In genomic region chr5:81590005-81590694, GRCm38 (mm10) we compare ENCODE assay signal across 26 mouse cellular contexts.
"Had no signal": no experiment of that assay in that cellular context is flagged by ENCODE, and none has a peak within 500 bp of the region (broad histone marks: within the 10 kb centered on the region; RNA-seq: fewer than 3 reads in every experiment).

No protein-coding gene starts in this region.

- H3K4me2 ChIP-seq: heart, embryonic 12.5 days; hindbrain, embryonic 12.5 days; hindbrain, embryonic 14.5 days; intestine, embryonic 15.5 days; limb, embryonic 12.5 days; liver, embryonic 11.5 days; liver, embryonic 13.5 days had no signal

- DNase-seq: gastrocnemius, adult 2 months; gastrocnemius, postnatal 10 days; gastrocnemius, postnatal 25 days; heart, adult 18-20 months; heart, postnatal 10 days; heart, postnatal 4 days; kidney, adult 18-20 months; kidney, postnatal 10 days; kidney, postnatal 36 days; liver; liver, embryonic 13.5 days had no signal

- H3K9me3 ChIP-seq: heart, embryonic 10.5 days; heart, embryonic 12.5 days; hindbrain, embryonic 10.5 days; hindbrain, embryonic 12.5 days; intestine, embryonic 15.5 days; limb, embryonic 10.5 days; limb, embryonic 12.5 days; liver, embryonic 13.5 days had no signal

- H3K9ac ChIP-seq: heart, embryonic 12.5 days; hindbrain, embryonic 12.5 days; hindbrain, embryonic 14.5 days; intestine, embryonic 15.5 days; limb, embryonic 12.5 days; liver, embryonic 13.5 days had no signal

- H3K4me1 ChIP-seq: intestine, embryonic 15.5 days; liver, embryonic 13.5 days had no signal

- ATAC-seq: forebrain, embryonic 16.5 days; hindbrain, embryonic 16.5 days; inflammation-experienced regulatory T-cells, adult 6 months; intestine, embryonic 15.5 days; intestine, postnatal 0 days had no signal

- H3K4me3 ChIP-seq: gastrocnemius, adult 2 months; heart, embryonic 10.5 days; heart, embryonic 12.5 days; hindbrain, embryonic 10.5 days; hindbrain, embryonic 12.5 days; intestine, embryonic 15.5 days; layer of hippocampus, adult 2 months; left cerebral cortex, adult 2 months; limb, embryonic 10.5 days; limb, embryonic 12.5 days; liver, embryonic 13.5 days had no signal

- H3K36me3 ChIP-seq: heart, embryonic 10.5 days; heart, embryonic 12.5 days; hindbrain, embryonic 10.5 days; hindbrain, embryonic 12.5 days; intestine, embryonic 15.5 days; limb, embryonic 10.5 days; limb, embryonic 12.5 days; liver, embryonic 13.5 days had no signal

- H3K27ac ChIP-seq: gastrocnemius, adult 2 months; heart, embryonic 10.5 days; hindbrain, embryonic 10.5 days; hindbrain, embryonic 12.5 days; hindbrain, embryonic 14.5 days; intestine, embryonic 15.5 days; layer of hippocampus, adult 2 months; left cerebral cortex, adult 2 months; limb, embryonic 10.5 days; limb, embryonic 12.5 days; liver, embryonic 13.5 days had no signal

- H3K27me3 ChIP-seq: heart, embryonic 12.5 days; hindbrain, embryonic 12.5 days; intestine, embryonic 15.5 days; limb, embryonic 12.5 days; liver, embryonic 13.5 days had no signal
